Mouse (Mus musculus): ENCODE results near the gene Olfr1418.

Olfr1418 gene

DNA sequence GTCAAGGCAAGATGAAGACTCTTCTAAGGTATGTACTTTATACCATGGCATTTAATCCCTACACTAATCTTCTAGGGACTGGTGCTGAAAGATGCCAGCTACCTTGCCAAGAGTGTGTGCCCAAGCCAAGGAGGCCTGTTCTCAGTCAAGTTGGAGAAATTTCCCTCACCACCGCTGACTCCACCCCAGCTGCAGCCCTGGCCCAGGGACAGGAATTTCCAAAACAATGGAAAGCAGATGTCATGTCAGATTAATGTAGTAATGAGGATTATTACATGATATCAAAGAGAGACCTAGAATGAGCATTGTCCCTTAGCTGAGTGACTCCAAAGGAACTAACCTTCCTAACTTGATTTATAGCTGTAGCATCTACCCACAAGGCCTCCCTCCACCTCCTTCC is 50.0 kb downstream of the Olfr1418 start:
- no peak for DNase-seq (ENCODE audit: low spot score in 2 of 2)

DNA sequence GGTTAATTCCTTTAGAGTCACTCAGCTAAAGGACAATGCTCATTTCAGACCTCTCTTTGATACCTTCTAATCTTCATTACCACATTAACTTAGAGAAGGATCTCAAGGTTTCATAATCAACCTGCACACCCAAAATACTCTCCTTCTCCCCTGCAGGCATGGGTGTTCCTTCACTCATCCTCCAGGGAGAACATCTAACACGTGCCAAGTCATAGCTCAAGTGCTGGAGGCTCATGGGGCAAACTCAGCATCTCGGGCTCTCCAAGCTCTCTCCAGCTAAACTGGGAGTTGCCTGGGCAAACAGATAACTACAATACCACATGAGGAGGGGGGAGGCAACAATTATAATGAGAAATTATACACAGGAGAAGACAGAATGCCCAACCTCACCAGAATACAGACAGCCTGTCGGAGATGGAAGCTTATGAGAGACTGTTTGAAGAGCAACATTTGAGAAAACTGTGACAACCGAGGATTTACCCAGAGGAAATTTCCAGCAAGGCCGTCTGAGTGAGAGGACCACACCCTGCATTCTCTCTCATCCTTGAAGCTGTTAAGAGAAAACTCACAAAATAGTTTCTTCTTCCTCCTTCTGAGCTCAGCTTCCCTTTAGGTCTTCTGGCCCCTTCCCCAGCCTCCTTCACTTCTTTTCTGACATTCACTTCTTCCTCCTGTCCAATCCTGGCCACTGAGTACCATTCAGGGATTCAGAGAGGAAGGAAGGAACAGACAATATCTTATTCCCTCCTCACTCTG is 50.7 kb downstream of the Olfr1418 start:
- DNase-seq (ENCODE audit: low spot score in 2 of 2): no peak

DNA sequence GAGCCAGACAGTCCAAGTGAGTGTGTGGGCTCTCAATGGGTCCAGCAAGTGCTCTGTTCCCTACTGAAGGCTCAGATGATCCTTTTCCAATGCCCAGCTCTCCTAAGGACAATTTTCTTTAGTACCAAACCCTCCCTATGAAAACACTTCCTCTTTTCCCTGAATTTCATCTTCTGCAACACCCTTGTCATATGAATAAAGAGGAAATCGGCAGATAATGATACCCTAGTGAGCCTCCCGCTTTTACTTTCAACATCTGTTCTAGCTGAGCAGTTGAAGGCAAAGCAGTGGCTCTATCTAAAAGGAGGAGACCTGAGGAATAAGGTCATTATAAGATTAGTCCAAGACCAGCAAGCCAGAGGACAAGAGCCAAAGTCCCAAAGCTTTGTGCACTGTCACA is 52.4 kb downstream of the Olfr1418 start:
- DNase-seq (ENCODE audit: low spot score in 2 of 2): no peak

DNA sequence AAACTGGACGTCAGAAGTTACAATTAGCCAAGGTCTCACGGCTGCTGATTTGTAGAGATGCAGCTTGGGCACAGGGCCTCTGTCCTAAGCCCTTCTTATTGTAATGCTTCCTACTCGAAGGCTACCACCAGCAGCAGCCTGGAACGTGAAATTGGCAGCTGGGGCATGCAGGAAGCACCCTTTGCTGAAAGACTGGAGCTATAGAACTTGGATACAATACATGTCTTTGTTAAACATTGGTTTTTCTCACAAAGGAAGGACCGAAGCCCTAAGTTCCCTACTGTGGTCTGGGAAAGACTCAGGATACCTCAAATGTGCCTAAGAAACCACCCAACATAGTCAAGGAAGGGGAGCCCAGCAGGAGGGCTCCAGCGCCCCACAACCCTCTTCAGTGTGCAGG is 53.0 kb downstream of the Olfr1418 start:
- no peak for DNase-seq (ENCODE audit: low spot score in 2 of 2)

DNA sequence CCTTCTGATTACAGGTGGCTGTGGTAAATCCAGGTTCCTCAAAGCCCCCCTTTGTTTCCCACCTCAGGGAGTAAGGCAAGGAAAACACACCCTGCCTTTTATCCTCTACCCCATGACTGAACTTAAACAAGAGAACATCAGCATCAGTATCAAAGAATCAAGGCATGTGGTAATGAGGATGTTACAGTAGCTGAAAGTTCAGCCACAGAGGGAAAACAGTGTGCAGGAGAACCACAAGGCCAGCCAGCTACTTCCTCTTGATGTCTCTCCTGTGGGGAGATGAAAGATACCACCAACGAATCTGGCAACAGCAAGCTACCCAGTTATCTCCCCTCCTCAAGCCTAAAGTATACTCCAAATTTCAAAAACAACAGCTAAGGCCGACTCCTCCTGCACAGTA is 53.6 kb downstream of the Olfr1418 start:
- no peak for DNase-seq (ENCODE audit: low spot score in 2 of 2)

DNA sequence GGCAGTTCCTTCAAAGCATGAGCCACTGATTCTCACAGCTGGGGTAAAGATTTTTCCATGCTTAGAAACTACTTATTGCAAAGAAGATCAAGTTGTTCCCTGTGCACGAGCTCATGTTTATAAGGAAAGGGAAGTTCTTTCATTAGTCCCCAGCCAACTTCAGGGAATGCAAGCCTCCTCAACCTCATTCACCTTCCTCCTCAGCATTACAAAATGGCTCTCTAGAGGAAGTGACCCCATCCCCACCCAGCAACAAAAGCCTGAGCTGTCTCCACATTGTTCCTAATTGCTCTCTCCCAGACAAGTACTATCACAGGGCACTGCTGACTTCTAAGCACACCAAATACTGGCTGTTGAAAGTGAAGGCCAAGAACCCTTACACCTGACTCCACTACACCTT is 56.4 kb downstream of the Olfr1418 start:
- no peak for DNase-seq (ENCODE audit: low spot score in 2 of 2)

Data from natural killer cell, adult 2 months (primary cell).